Mouse (Mus musculus): Measurements from ENCODE around the gene Olfr43. TPM values are rescaled to one million over a fixed set of nuclear protein-coding genes. Genes with fewer than 3 reads are reported as not detected.

Gene Olfr43
- not detected in 2 replicates for polyA plus RNA-seq (2012; ENCODE audit: insufficient read depth, insufficient read length, missing spikeins)

- no peaks in the 10 kb centered on the region for H3K4me1 ChIP-seq (ENCODE audit: control insufficient read depth, insufficient read depth, low read length)
- no peak within 1 kb of the TSS for H3K4me3 ChIP-seq (ENCODE audit: insufficient read depth, low read length)
- TF ChIP-seq POLR2A (IDR thresholded peaks at IDR 0.05; ENCODE audit: borderline replicate concordance, low read depth, low read length) (no peak), CTCF (IDR thresholded peaks at IDR 0.05; ENCODE audit: low read depth, low read length) (no peak)
- no peak within 1 kb of the TSS for H3K27ac ChIP-seq (ENCODE audit: insufficient read depth, low read depth, low read length)
Observed at GRCm38 (mm10) chr11:74211279-74211678, at the start of gene Olfr43. Gene Olfr43 (minus strand): TSS chr11:74211379.

- no peak within 1 kb of the TSS for H3K4me3 ChIP-seq (ENCODE audit: insufficient read depth, low read length)
- no peaks in the 10 kb centered on the region for H3K4me1 ChIP-seq (ENCODE audit: control insufficient read depth, insufficient read depth, low read length)
- TF ChIP-seq POLR2A (IDR thresholded peaks at IDR 0.05; ENCODE audit: borderline replicate concordance, low read depth, low read length) (no peak), CTCF (IDR thresholded peaks at IDR 0.05; ENCODE audit: low read depth, low read length) (no peak)
- H3K27ac ChIP-seq (ENCODE audit: insufficient read depth, low read depth, low read length): no peak within 1 kb of the TSS
Observed at GRCm38 (mm10) chr11:74259508-74259907, 48.3 kb upstream of the Olfr43 start, which contains the start of gene Olfr406. Gene Olfr406 (plus strand): TSS chr11:74259808.

- no peaks in the 10 kb centered on the region for H3K4me1 ChIP-seq (ENCODE audit: control insufficient read depth, insufficient read depth, low read length)
- H3K27ac ChIP-seq (ENCODE audit: insufficient read depth, low read depth, low read length): no peak overlapping the region
- TF ChIP-seq CTCF (IDR thresholded peaks at IDR 0.05; ENCODE audit: low read depth, low read length): no peak
- TF ChIP-seq POLR2A (IDR thresholded peaks at IDR 0.05; ENCODE audit: borderline replicate concordance, low read depth, low read length): no peak
- no peak overlapping the region for H3K4me3 ChIP-seq (ENCODE audit: insufficient read depth, low read length)
Observed at GRCm38 (mm10) chr11:74241201-74241600, 30.0 kb upstream of the Olfr43 start.

- TF ChIP-seq POLR2A (IDR thresholded peaks at IDR 0.05; ENCODE audit: borderline replicate concordance, low read depth, low read length) (no peak), CTCF (IDR thresholded peaks at IDR 0.05; ENCODE audit: low read depth, low read length) (no peak)
- no peak within 1 kb of the TSS for H3K27ac ChIP-seq (ENCODE audit: insufficient read depth, low read depth, low read length)
- H3K4me1 ChIP-seq (ENCODE audit: control insufficient read depth, insufficient read depth, low read length): no peaks in the 10 kb centered on the region
- H3K4me3 ChIP-seq (ENCODE audit: insufficient read depth, low read length): no peak within 1 kb of the TSS
Observed at GRCm38 (mm10) chr11:74185949-74186348, 25.2 kb downstream of the Olfr43 start, which contains the start of gene Olfr403. Gene Olfr403 (plus strand): TSS chr11:74186249.

GRCm38 (mm10) chr11:74183745-74184144 is 27.4 kb downstream of the Olfr43 start:
- H3K4me3 ChIP-seq (ENCODE audit: insufficient read depth, low read length): no peak overlapping the region
- H3K4me1 ChIP-seq (ENCODE audit: control insufficient read depth, insufficient read depth, low read length): no peaks in the 10 kb centered on the region
- H3K27ac ChIP-seq (ENCODE audit: insufficient read depth, low read depth, low read length): no peak overlapping the region
- no peak for TF ChIP-seq CTCF (IDR thresholded peaks at IDR 0.05; ENCODE audit: low read depth, low read length)

GRCm38 (mm10) chr11:74183168-74183567 is 28.0 kb downstream of the Olfr43 start:
- no peak for TF ChIP-seq CTCF (IDR thresholded peaks at IDR 0.05; ENCODE audit: low read depth, low read length)
- no peak for TF ChIP-seq POLR2A (IDR thresholded peaks at IDR 0.05; ENCODE audit: borderline replicate concordance, low read depth, low read length)
- Histone ChIP-seq H3K4me3 (ENCODE audit: insufficient read depth, low read length) (no peak overlapping the region), H3K4me1 (ENCODE audit: control insufficient read depth, insufficient read depth, low read length) (no peaks in the 10 kb centered on the region), H3K27ac (ENCODE audit: insufficient read depth, low read depth, low read length) (no peak overlapping the region)

- no peak for TF ChIP-seq CTCF (IDR thresholded peaks at IDR 0.05; ENCODE audit: low read depth, low read length)
- no peak for TF ChIP-seq POLR2A (IDR thresholded peaks at IDR 0.05; ENCODE audit: borderline replicate concordance, low read depth, low read length)
- Histone ChIP-seq H3K4me3 (ENCODE audit: insufficient read depth, low read length) (no peak overlapping the region), H3K4me1 (ENCODE audit: control insufficient read depth, insufficient read depth, low read length) (no peaks in the 10 kb centered on the region), H3K27ac (ENCODE audit: insufficient read depth, low read depth, low read length) (no peak overlapping the region)
Observed at GRCm38 (mm10) chr11:74168771-74169170, 42.4 kb downstream of the Olfr43 start.

Other genes starting within 250 kb of the Olfr43 start
- not detected in 2 replicates for gene Olfr398, start 221.0 kb downstream of the Olfr43 start, polyA plus RNA-seq (2012; ENCODE audit: insufficient read depth, insufficient read length, missing spikeins)
- not detected in 2 replicates for gene Olfr139, start 154.8 kb downstream of the Olfr43 start, polyA plus RNA-seq (2012; ENCODE audit: insufficient read depth, insufficient read length, missing spikeins)
- not detected in 2 replicates for gene Olfr399, start 154.8 kb downstream of the Olfr43 start, polyA plus RNA-seq (2012; ENCODE audit: insufficient read depth, insufficient read length, missing spikeins)
- 0.21 TPM in 1 of 2 replicates, not detected in the other for gene Zfp616, start 141.4 kb downstream of the Olfr43 start, polyA plus RNA-seq (2012; ENCODE audit: insufficient read depth, insufficient read length, missing spikeins)
- gene Olfr401, start 97.7 kb downstream of the Olfr43 start, polyA plus RNA-seq (2012; ENCODE audit: insufficient read depth, insufficient read length, missing spikeins): not detected in 2 replicates
- gene Olfr402, start 57.9 kb downstream of the Olfr43 start, polyA plus RNA-seq (2012; ENCODE audit: insufficient read depth, insufficient read length, missing spikeins): not detected in 2 replicates
- not detected in 2 replicates for gene Olfr403, start 25.1 kb downstream of the Olfr43 start, polyA plus RNA-seq (2012; ENCODE audit: insufficient read depth, insufficient read length, missing spikeins)
- not detected in 2 replicates for gene Olfr406, start 48.4 kb upstream of the Olfr43 start, polyA plus RNA-seq (2012; ENCODE audit: insufficient read depth, insufficient read length, missing spikeins)
- not detected in 2 replicates for gene Olfr59, start 72.4 kb upstream of the Olfr43 start, polyA plus RNA-seq (2012; ENCODE audit: insufficient read depth, insufficient read length, missing spikeins)
- not detected in 2 replicates for gene Olfr410, start 126.7 kb upstream of the Olfr43 start, polyA plus RNA-seq (2012; ENCODE audit: insufficient read depth, insufficient read length, missing spikeins)
- gene Olfr411, start 141.3 kb upstream of the Olfr43 start, polyA plus RNA-seq (2012; ENCODE audit: insufficient read depth, insufficient read length, missing spikeins): not detected in 2 replicates
- gene Olfr412, start 150.7 kb upstream of the Olfr43 start, polyA plus RNA-seq (2012; ENCODE audit: insufficient read depth, insufficient read length, missing spikeins): not detected in 2 replicates

All from bone marrow macrophage, adult 2 months (primary cell).